Mouse (Mus musculus) midbrain, postnatal 0 days (tissue): ENCODE measurements around the gene Tmem253. TPM values are rescaled to one million over a fixed set of nuclear protein-coding genes. Genes with fewer than 3 reads are reported as not detected.
A peak's percentile ranks its signal among the peaks of the same experiment; 100 is the strongest.

Experiments
- ATAC-seq: fragments of 200-750 bp; cut with Nextera tagmentation; 2 replicates; pipeline ENCODE4 v1.8.0; 2017; ENCODE audit warnings: moderate number of reproducible peaks, mild to moderate bottlenecking, moderate TSS enrichment, moderate library complexity; ENCODE audit not compliant: low FRiP score
- DNase-seq: peaks from one replicate; pipeline ENCODE4 v3.0.0-alpha.2; 2015; ENCODE audit warnings: low spot score
- H3K27ac ChIP-seq: fragments of 300-500 bp; sonication (generic); 2 replicates; pipeline ENCODE4 v1.5.1; 2014; ENCODE audit warnings: low read depth, mild to moderate bottlenecking, low read length, mixed read lengths
- H3K27me3 ChIP-seq: fragments of 300-500 bp; sonication (generic); 2 replicates; pipeline ENCODE4 v1.6.1; 2014; ENCODE audit warnings: low read length, control low read depth, mixed read lengths; ENCODE audit not compliant: insufficient read depth
- H3K36me3 ChIP-seq: fragments of 300-500 bp; sonication (generic); 2 replicates; pipeline ENCODE4 v1.6.1; 2014; ENCODE audit warnings: low read length, control low read depth, mixed read lengths; ENCODE audit not compliant: insufficient read depth
- H3K4me1 ChIP-seq: fragments of 300-500 bp; sonication (generic); 2 replicates; pipeline ENCODE4 v1.6.1; 2014; ENCODE audit warnings: mild to moderate bottlenecking, control low read depth, antibody characterized with exemption, low read length, mixed read lengths; ENCODE audit not compliant: insufficient read depth
- H3K4me2 ChIP-seq: fragments of 300-500 bp; sonication (generic); 2 replicates; pipeline ENCODE4 v1.6.1; 2014; ENCODE audit warnings: low read depth, mild to moderate bottlenecking, low read length, mixed read lengths; ENCODE audit not compliant: poor library complexity, severe bottlenecking
- H3K4me3 ChIP-seq: fragments of 300-500 bp; sonication (generic); 2 replicates; pipeline ENCODE4 v1.5.1; 2014; ENCODE audit warnings: low read depth, mild to moderate bottlenecking, low read length, moderate library complexity
- H3K9ac ChIP-seq: fragments of 300-500 bp; sonication (generic); replicated peaks from 2 replicates; pipeline ENCODE4 v1.6.1; 2014; ENCODE audit warnings: mild to moderate bottlenecking, low read length, moderate library complexity, mixed read lengths; ENCODE audit not compliant: poor library complexity, severe bottlenecking
- H3K9me3 ChIP-seq: fragments of 300-500 bp; sonication (generic); 2 replicates; pipeline ENCODE4 v1.6.1; 2016; ENCODE audit warnings: low read length, control low read depth
- CTCF ChIP-seq: IDR thresholded peaks from 2 replicates; pipeline ENCODE4 v1.5.1; 2016; ENCODE audit warnings: antibody characterized with exemption, mild to moderate bottlenecking
- WGBS: fragments of 180-500 bp; shearing (Covaris S2); extraction: QIAGEN DNeasy Blood & Tissue Kit; methylation state at CpG from one replicate; pipeline ENCODE4 v1.1.7; 2014; 5-methylcytosine and 5-hydroxymethylcytosine counted together
- polyA plus RNA-seq: library from polyadenylated mRNA; unstranded; fragments of >200 nt; fragmentation: Nextera tagmentation; extraction: Ambion mirVana; gene quantifications from 2 replicates; pipeline ENCODE4 v1.2.1, GENCODE M21; 2015
- total RNA-seq: library from RNA; depleted of rRNA; stranded (reverse); fragments of >200 nt; gene quantifications from 2 replicates; pipeline ENCODE4 v1.2.3, GENCODE M21; 2014

Gene Tmem253
- total and polyA plus RNA-seq, 2 experiments from 2014 or later = 0.81 TPM; not detected in 1

DNA sequence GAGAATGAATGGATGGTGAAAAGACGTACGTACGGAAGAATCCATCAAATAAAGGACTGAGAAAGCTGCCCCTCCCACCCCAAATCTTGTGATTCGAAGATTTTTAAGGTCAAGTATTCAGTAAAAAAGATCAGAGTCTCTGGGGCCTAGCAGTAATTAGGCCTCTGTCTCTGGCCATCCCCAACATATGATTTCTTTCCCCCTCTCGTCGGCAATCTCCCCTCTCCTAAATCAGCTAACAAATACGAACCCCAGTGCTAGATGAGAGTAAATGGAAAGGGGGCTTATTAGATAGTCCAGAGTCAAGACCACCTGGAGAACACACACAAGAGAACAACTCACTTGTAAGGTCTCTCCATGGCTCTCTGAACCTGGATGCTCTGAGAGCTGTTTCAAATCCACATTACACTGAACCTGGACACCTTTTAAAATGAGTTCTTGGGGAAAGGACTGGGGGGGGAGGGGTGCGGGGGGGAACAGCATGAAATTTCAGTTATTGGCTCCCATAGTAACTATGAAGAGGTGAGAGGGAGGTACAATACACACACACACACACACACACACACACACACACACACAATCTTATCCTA is 2.3 kb upstream of the Tmem253 start:
- peak overlapping the region; percentile 89 for H3K9ac ChIP-seq
- peak overlapping the region; percentile 81 for H3K4me2 ChIP-seq
- peak overlapping the region; percentile 92 for H3K27ac ChIP-seq
- WGBS = 12% methylated on average over 8 of the region's 8 CpGs
- peaks cover 12% of the 10 kb centered on the region; the same call in 1 of the 2 replicates for H3K36me3 ChIP-seq
- DNase-seq (no peak), ATAC-seq (no peak)
- H3K4me3 ChIP-seq = peak overlapping the region; percentile 66
- H3K4me1 ChIP-seq = peaks cover 28% of the 10 kb centered on the region; the same call in 1 of the 2 replicates
- no peaks in the 10 kb centered on the region for H3K9me3 ChIP-seq
- no peaks in the 10 kb centered on the region for H3K27me3 ChIP-seq
- no peak for TF ChIP-seq CTCF

DNA sequence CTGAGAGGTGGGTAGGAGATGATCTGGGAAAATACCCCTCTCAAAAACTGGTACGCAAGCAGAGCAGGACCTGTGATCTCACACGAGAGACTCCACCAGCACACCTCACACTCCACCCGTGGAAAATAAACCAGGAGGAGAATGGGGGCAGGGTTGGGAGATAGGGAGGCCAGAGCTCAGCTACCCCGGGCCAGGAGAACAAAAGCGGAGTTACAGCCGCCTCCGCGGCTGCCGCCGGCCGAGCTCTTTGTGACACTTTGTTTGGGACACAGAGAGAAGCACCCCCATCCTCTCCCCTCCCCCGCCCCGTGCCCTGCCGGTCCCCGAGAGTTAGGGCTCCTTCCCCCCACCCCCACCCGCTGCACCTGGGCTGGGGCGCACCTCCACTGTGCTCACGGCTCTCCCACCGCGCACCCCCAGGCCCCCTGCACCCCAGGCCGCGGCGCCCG is 1.7 kb upstream of the Tmem253 start:
- TF ChIP-seq CTCF = no peak
- Histone ChIP-seq H3K27me3 (no peaks in the 10 kb centered on the region), H3K4me3 (peak overlapping the region; percentile 66), H3K36me3 (peaks cover 6% of the 10 kb centered on the region; the same call in 1 of the 2 replicates), H3K4me1 (peaks cover 27% of the 10 kb centered on the region), H3K27ac (peak overlapping the region; percentile 92), H3K9me3 (no peaks in the 10 kb centered on the region), H3K4me2 (peak overlapping the region; percentile 81), H3K9ac (peak overlapping the region; percentile 89)
- no peak for DNase-seq
- WGBS = 2% methylated on average over 19 of the region's 24 CpGs
- ATAC-seq = 0 out of 2 replicates have a peak, but pooled peaks have one; percentile 8

DNA sequence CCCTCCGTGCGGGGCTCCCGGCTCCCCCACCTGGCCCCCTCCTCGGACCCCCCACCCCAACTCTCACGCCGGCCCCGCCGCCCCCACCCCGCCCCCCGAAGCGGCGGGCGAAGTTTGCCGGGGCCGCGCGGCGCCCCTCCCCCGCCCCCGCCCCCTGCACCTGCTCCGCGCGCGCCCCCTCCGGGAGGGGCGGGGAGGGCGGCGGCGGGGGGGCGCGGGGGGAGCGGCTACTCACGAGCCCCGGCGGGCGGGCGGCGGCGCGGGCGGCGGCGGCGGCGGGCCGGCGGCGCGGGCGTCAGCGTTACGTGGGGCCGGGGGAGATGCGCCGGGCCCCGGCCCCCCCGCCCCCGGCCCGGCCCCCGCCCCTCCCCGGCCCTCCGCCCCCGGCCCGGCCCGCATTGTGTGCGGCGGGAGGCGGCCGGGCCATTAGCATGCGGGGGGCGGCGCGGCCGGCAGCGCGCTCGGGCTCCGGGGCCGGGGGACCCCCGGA is 1.1 kb upstream of the Tmem253 start:
- no CpG with 5 or more reads among the region's 80 CpGs for WGBS
- peaks cover 1% of the 10 kb centered on the region; the same call in 1 of the 2 replicates for H3K36me3 ChIP-seq
- no peaks in the 10 kb centered on the region for H3K27me3 ChIP-seq
- H3K4me2 ChIP-seq = peak overlapping the region; percentile 81
- H3K27ac ChIP-seq = peak overlapping the region; percentile 92
- H3K4me3 ChIP-seq = peak overlapping the region; percentile 66
- no peak for TF ChIP-seq CTCF
- ATAC-seq (0 out of 2 replicates have a peak, but pooled peaks have one; percentile 3), DNase-seq (no peak)
- H3K9ac ChIP-seq = peak overlapping the region; percentile 89
- peaks cover 27% of the 10 kb centered on the region for H3K4me1 ChIP-seq
- no peaks in the 10 kb centered on the region for H3K9me3 ChIP-seq

DNA sequence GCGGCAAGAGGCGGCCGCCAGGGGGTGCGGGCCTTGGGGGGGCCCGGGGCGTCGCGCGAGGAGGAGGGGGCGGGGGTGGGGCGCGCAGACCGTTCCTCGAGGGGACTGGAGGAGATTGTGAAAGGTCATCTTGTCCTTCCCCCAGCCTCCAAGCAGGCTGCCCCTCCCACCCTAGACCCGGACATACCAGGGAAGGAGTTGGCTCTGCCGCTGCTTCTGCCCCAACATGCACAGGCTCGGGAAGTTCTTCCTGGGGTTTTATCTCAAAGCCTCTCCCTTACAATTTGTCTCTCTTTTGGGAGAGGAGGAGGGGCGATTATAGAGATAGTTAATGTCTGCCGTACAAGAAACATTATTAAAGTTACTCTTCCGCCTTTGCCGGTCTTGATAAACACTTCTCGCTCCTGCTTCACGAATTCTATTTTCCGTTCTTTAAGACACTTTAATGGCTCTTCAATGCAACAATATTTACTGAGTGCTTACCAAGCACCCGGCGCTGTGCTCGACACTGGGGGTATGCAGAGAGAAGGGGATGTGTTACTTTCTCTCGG is 622 bp upstream of the Tmem253 start:
- H3K4me1 ChIP-seq = peaks cover 26% of the 10 kb centered on the region

DNA sequence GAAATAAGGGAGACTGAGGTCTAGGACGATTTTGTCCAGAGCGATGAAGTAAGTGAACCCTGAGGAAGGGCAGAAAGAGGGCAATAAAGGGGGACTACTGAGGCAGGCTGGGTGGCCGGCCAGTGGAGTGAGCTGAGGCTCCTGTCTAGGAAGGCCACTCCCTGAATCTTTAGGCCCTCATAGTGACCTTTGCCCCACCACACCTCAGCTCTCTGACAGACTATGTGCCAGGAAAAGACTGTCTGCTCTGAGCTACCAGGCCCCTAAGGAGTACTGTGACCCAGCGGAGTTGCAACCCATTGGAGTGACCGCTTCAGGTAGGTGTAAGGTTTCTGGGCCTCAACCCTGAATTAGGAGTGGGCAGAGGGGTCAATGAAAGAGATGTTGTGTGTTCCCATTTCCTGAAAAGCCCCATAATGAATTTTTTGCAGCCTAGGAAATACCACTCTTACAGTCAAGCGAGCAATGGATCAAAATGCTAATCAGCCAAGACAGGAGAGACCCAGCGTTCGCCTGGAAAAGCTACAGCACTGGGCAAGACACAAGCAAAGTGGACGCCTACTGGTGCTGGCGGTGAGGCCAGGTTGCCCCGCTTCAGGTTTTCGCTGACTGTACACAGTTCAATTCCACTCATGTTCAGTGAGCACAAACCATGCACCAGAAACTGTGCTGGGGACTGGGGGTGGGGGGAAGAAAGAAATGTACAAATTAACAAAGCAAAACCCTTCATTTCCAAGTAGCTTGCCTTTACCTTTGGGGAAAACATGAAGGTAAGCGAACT is 1.4 kb downstream of the Tmem253 start:
- Histone ChIP-seq H3K9ac (no peak overlapping the region), H3K4me1 (peaks cover 18% of the 10 kb centered on the region), H3K4me3 (no peak overlapping the region), H3K27me3 (no peaks in the 10 kb centered on the region), H3K4me2 (no peak overlapping the region), H3K27ac (no peak overlapping the region; the same call in 1 of the 2 replicates), H3K36me3 (no peaks in the 10 kb centered on the region), H3K9me3 (no peaks in the 10 kb centered on the region)
- ATAC-seq = no peak
- no peak for TF ChIP-seq CTCF
- WGBS = 77% methylated on average over 13 of the region's 13 CpGs
- no peak for DNase-seq

More for the DNA sequence above, 622 bp upstream of the Tmem253 start:
- Histone ChIP-seq H3K9me3 (no peaks in the 10 kb centered on the region), H3K4me2 (peak overlapping the region; percentile 81), H3K4me3 (peak overlapping the region; percentile 66), H3K36me3 (no peaks in the 10 kb centered on the region), H3K27ac (peak overlapping the region; percentile 92), H3K9ac (peak overlapping the region; percentile 89), H3K27me3 (no peaks in the 10 kb centered on the region)
- DNase-seq (peak; percentile 81), ATAC-seq (peak; percentile 2; the same call in 1 of the 2 replicates)
- TF ChIP-seq CTCF = no peak
- WGBS = under 1% methylated on average over 16 of the region's 28 CpGs
